Mouse (Mus musculus) olfactory bulb, adult 2 months (tissue): Measurements from ENCODE around the gene Ccdc93.

Experiments
- CTCF ChIP-seq: fragments of 200-500 bp; IDR thresholded peaks from 2 replicates; pipeline ENCODE4 v1.5.1; 2012; ENCODE audit warnings: low read depth, mild to moderate bottlenecking, low read length, moderate library complexity; ENCODE audit not compliant: insufficient read depth
- POLR2A ChIP-seq: fragments of 200-500 bp; IDR thresholded peaks from 2 replicates; pipeline ENCODE4 v1.6.1; 2012; ENCODE audit warnings: mild to moderate bottlenecking, low read depth, low read length, moderate library complexity; ENCODE audit not compliant: insufficient read depth

DNA sequence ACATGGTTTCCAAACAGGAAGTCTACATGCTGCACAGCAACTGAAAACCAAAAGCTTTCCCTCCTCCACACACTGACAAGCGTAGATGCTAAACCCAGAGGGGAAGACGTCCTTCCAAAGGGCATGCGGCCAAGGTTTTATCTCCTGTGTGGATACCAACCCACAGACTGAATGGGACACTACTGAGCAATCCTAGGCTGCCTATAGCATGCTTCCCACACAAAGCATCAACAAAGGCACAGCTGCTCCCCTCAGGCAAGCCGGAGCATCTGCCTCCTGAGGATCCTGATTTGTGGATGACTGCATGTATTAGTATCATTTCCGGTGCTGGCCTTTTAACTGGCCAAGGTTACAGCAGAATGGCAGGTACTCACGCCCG is 120.6 kb downstream of the Ccdc93 start:
- no peak for TF ChIP-seq CTCF
- no peak for TF ChIP-seq POLR2A
